Mouse (Mus musculus) olfactory bulb, adult 2 months (tissue): ENCODE measurements around the gene Efhd1.

Experiments
- CTCF ChIP-seq: fragments of 200-500 bp; IDR thresholded peaks from 2 replicates; pipeline ENCODE4 v1.5.1; 2012; ENCODE audit warnings: low read depth, mild to moderate bottlenecking, low read length, moderate library complexity; ENCODE audit not compliant: insufficient read depth
- POLR2A ChIP-seq: fragments of 200-500 bp; IDR thresholded peaks from 2 replicates; pipeline ENCODE4 v1.6.1; 2012; ENCODE audit warnings: mild to moderate bottlenecking, low read depth, low read length, moderate library complexity; ENCODE audit not compliant: insufficient read depth

DNA sequence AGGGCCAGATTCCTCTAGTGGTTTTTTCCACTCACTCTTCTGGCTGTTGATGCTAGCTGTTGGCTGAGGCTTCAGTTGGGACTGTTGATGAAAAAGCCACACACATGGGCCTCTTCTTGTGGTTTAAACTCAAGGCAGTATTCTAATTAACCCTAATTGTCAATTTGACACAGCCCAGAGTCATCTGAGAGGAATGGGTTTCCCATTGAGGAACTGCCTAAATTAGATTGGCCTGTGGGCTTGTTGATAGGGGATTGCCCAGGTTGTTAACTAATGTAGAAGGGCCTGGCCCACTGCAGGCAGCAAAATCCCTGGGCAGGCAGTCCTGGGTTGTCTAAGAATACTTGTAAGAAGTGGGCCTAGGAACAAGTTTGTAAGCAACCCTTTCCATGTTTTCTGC lies 60.5 kb downstream of the Efhd1 start:
- TF ChIP-seq POLR2A (no peak), CTCF (no peak)
